Mouse (Mus musculus): Measurements from ENCODE around the gene Hdac7. TPM values are rescaled to one million over a fixed set of nuclear protein-coding genes. Genes with fewer than 3 reads are reported as not detected.
A peak's percentile ranks its signal among the peaks of the same experiment; 100 is the strongest.

Gene Hdac7
- total RNA-seq, 1 experiment from 2014 or later: 6.5 TPM

DNA sequence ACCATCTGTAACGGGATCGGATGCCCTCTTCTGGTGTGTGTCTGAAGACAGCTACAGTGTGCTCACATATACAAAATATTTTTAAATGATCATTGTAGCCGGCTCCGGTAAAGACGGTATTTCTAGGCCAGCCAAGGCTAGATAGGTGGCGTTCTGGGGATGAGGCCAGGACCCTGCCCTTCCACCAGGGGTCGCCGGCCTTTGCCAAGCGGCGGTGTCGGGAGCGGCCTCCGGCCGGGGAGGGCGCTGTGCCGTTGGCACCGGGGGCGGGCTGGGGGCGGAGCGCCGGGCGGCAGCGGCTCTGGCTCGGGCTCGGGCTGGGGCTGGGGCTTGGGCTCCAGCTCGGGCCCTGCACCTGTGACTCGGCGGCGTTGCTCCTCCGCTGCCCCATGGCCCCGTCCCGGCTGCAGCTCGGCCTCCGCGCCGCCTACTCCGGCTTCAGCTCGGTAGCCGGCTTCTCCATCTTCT is 60.2 kb downstream of the Hdac7 start:
- peak; percentile 67 for ATAC-seq (replicated peaks; ENCODE audit: insufficient number of reproducible peaks, low FRiP score, low TSS enrichment, poor library complexity, severe bottlenecking)

DNA sequence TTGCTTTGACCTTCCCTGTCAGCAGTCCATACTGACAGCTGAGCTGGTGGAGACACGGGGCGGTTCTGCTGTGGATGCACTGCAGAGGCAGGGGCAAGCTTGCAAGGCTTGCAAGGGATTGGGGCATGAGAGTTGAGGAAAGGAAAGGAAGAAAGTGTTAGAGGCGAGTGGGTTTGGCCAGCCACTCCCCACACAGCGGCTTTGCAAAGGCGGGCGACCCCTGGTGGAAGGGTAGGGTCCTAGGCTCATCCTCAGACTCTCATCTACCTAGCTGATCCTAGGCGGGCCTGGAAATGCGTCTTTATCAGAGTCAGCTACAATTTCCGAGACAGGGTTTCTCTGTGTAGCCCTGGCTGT is 61.6 kb downstream of the Hdac7 start:
- ATAC-seq (replicated peaks; ENCODE audit: insufficient number of reproducible peaks, low FRiP score, low TSS enrichment, poor library complexity, severe bottlenecking): 0 out of 2 replicates have a peak, but pooled peaks have one; percentile 36

DNA sequence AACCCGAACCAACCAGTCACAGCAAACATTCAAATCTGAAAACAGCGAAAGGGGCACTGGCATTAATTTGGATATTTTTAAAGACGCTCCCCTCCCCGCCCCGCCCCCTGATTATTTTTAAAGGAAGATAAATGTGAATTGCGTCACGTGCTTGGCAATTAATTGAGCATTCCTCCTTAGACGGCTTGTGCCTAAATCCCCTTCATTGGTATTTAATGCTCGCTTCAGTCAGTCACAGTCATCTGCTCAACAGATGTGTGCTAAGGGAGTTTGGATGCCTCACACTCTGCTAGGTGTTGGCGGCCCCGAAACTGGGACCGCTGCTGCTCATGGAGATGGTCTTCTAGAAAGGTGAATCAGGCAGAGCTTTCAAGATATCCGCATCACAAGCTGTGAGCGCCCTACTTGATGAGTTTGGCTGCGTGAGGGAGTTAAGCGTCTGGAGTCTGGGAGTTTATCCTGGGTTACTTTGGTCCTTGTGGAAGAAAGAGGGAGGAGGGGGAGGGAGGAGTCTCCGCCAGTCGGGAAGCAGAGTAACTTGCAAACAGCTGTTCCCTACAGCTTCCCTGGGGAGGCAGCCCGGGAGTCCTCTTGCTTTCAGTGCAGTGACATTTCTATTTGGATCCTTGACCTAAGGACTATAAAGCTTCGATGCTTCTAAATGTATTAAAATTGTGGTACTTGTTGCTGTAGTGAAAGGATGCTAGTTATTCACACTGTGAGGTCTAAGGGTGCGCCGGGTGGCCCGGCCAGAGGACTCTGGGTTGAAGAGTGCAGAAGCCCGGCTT is 62.1 kb downstream of the Hdac7 start:
- no peak for ATAC-seq (replicated peaks; ENCODE audit: insufficient number of reproducible peaks, low FRiP score, low TSS enrichment, poor library complexity, severe bottlenecking)

DNA sequence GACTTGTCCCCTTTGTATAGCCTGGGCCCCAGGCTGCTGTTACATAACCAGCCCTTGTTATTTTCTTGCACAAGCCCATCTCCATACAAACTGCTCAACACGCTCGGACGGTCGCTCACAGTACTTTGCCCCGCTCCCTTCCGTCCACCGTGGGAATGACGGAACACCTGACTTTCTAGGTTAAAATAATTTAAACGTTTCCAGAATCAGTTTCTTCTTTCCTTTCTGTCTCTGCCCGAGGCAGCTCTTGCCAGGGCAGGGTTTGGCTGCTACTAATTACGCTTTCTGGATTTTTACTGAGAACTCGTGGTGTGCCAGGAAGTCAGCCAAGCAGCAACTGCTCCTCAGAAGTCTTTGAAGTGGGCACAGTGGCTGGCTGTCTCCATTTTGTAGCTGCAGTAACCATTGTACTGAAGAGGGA is 63.7 kb downstream of the Hdac7 start:
- ATAC-seq (replicated peaks; ENCODE audit: insufficient number of reproducible peaks, low FRiP score, low TSS enrichment, poor library complexity, severe bottlenecking): no peak

DNA sequence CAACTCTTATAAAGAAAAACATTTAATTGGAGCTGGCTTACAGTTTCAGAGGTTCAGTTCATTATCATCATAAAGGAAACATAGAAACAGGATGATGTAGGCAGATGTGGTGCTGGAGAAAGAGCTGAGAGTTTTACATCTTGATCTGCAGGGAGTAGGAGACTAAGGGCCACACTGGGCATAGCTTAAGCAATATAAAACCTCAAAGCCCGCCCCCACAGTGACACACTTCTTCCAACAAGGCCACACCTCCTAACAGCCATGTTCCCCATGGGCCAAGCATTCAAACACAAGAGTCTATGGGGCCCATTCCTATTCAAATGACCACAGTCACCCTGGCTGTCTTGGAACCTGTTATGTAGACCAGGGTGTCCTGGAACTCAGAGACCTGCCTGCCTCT is 64.7 kb downstream of the Hdac7 start:
- no peak for ATAC-seq (replicated peaks; ENCODE audit: insufficient number of reproducible peaks, low FRiP score, low TSS enrichment, poor library complexity, severe bottlenecking)

DNA sequence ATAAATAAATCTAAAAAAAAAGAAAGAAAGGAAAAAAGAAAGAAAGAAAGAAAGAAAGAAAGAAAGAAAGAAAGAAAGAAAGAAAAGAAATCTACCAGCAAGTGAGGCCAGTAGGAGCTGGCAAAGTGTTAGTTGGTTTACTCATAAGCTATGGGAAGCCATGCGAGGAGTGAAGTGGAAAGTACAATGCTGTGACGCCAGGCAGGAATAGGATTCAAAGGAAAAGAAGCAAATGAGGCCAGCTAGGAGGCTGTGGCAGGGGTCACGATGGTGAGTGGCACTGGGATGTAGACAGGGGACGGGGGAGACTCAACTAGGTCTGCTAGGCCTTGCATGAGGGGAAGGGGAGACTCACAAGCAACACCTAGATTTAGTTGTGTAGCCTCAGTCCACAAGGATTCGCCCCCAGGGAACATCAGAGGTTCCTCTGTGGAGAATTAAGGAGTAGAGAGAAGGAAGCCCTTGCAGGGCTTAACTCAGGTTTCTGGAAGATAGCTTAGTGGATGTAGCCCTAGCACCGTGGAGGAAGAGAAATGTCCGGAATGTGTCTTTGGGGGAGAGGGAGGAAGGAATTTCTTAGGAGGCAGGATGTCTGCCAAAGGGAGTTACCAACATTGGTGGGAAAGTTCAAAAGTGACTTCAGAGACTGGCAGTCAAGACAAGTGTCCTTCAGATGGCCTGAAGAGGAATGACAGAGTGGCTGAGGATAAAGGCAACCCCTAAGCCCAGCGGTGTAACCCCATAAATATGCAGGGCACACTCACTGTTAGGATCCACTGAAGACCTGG is 65.8 kb downstream of the Hdac7 start, which contains the start of gene Slc48a1:
Gene Slc48a1 (plus strand): TSS at position 210 of the 788 bp plus-strand sequence.
- ATAC-seq (replicated peaks; ENCODE audit: insufficient number of reproducible peaks, low FRiP score, low TSS enrichment, poor library complexity, severe bottlenecking): no peak

DNA sequence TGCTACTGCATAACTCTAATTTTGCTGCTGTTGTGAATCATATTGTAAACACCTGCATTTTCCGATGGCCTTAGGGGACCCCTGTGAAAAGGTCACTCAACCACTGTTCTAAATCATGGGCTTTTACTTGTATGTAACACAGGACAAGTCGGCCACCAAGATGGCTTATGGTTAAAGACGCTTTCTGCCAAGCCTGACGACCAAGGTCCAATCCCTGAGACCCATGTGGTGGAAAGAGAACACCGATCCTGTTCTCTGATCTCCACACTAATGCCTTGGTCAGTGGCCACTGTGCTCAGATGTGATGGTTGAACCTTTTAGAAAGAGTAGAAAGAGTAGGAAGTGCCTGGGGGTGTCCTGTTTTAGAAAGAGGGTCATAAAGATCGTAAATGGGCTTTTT is 67.4 kb downstream of the Hdac7 start:
- no peak for ATAC-seq (replicated peaks; ENCODE audit: insufficient number of reproducible peaks, low FRiP score, low TSS enrichment, poor library complexity, severe bottlenecking)

DNA sequence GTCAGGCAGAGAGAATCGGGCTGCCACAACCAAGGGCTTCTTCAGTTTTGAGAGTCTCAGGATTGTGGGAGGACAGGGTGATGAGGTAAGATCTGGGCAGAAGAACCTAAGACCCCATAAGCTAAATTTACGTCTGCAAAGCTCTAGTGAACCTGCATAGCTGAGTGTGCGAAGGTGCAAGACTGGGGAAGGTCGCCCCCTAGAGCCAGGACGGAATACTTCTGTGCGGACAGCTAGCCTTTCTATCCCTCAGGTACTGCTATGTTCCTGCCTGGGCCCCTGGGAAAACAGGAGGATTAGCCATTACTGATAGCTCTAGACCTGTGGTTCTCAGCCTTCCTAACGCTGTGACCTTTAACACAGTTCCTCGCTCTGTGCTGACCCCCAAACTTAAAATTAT is 67.8 kb downstream of the Hdac7 start:
- peak; percentile 54; the same call in 1 of the 2 replicates for ATAC-seq (replicated peaks; ENCODE audit: insufficient number of reproducible peaks, low FRiP score, low TSS enrichment, poor library complexity, severe bottlenecking)

DNA sequence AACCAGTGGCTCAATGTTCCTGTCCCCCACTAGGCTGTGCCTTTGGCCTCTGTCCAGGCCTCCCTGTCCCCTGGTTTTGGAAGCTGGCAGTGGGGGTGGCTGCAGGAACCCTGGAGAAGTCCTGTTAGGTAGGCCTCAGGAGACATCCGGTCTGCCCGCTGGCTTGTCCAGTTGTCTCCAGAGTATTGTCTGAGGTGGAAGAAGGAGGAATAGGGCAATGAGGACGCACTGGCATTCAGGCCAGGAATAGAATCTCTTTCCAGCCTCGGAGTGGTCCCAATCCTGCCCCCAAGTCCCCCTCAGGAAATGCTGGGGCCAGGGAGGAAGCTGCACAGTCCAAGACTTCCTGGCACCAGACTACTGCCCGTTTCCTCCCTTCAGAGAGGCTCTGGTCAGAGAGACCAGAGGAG is 70.3 kb downstream of the Hdac7 start:
- no peak for ATAC-seq (replicated peaks; ENCODE audit: insufficient number of reproducible peaks, low FRiP score, low TSS enrichment, poor library complexity, severe bottlenecking)

DNA sequence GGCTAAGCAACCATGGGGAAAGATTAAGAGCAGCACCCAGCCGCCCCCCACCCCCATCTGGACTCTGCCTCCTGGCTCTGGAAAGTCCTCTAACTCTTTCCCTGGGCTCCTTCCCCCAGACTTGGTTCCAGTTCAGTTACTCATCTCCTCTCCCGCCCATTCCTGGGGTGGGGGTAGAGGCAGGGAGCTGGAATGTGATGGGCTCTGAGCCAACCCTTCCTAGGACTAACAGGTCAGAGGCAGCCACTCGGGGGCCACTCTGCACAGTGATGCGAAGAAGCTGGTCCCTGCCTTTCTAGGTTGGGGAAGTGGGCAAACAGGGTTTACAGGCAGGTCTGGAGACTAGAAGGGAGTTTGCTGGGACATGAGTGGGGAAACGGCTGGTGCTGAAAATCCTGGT is 71.2 kb downstream of the Hdac7 start:
- ATAC-seq (replicated peaks; ENCODE audit: insufficient number of reproducible peaks, low FRiP score, low TSS enrichment, poor library complexity, severe bottlenecking): no peak

DNA sequence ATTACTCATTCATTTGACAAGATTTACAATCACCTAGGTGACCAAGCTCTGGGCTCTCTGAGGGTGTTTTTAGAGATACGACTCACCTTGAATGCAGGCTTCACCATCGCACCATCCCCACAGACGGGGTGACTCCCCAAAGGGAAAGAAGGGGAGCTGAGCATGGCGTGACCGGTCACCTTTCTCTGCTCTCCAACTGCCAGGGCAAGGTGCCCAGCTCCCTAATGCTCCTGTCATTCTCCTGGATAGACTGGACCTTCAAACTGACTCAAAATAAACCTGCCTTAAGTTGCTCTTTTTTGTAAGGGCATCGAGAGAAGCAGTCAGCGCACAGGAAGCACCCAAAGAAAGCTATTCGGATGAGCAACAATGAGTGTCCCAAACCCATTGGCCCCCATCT is 74.0 kb downstream of the Hdac7 start:
- no peak for ATAC-seq (replicated peaks; ENCODE audit: insufficient number of reproducible peaks, low FRiP score, low TSS enrichment, poor library complexity, severe bottlenecking)

DNA sequence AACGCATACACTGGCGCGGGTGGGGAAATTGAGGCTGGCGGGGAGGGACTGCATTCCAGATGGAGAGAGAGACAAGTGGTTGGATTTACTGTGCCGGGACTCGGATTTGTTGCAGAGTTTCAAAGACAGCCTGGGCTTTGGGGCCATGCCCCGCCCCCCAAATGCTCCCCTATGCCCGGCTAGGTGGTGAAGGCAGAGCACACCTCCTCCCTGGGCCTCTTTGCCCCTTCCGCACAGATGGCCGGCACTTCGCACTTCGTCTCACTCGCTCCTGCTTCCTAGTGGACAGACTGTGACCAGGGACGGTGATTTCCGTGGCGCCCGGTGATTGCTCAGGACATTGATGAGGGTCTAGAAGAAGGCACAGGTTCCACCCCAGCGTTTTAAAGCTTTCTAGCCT is 76.1 kb downstream of the Hdac7 start:
- ATAC-seq (replicated peaks; ENCODE audit: insufficient number of reproducible peaks, low FRiP score, low TSS enrichment, poor library complexity, severe bottlenecking): 0 out of 2 replicates have a peak, but pooled peaks have one; percentile 38

DNA sequence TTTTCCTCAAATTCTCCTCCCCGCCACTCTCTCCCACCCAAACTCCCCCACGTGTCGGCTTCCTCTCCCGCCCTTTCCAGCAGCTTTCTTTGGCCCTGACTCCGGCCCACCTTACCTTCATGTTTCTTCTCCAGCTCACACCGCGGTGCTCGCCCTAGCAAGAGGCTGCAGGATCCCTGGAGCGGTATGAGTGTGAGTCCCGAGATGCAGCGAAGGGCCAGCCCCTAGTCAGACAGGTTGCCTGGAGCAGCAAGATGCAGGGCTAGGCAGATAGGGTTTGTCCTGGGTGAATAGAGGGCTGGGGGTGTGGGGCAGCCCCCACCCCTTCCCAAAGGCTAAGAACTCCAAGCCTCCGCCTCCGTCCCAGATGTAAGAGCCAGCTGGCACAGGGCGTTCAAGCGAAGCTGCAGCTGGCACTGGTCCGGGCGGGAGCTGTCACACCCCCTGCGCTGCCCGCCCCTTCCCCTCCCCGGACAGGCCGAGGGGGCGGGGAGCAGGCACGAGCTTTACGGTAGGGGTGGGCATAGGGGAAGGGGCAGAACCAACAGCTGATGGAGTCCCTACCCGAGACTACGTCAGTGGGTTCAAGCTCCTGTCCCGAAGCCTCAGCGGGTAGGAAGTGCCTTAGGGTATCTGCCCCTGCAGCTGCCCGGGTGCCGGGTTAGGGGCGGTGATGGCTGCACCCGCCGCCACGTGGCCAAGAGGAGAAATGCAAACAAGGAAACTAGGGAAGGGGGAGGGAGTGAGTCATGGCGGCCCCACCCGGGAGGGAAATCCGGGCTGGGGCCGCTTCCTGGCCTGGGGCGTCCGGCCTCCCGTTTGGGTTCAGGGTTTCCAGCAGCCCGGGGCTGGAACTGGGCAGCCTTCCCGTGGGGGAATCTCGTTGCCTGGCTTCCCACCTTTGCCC is 76.8 kb downstream of the Hdac7 start, which contains the start of gene Rapgef3:
Gene Rapgef3 (minus strand): TSS at position 693 of the 907 bp plus-strand sequence.
- ATAC-seq (replicated peaks; ENCODE audit: insufficient number of reproducible peaks, low FRiP score, low TSS enrichment, poor library complexity, severe bottlenecking): peak; percentile 65

DNA sequence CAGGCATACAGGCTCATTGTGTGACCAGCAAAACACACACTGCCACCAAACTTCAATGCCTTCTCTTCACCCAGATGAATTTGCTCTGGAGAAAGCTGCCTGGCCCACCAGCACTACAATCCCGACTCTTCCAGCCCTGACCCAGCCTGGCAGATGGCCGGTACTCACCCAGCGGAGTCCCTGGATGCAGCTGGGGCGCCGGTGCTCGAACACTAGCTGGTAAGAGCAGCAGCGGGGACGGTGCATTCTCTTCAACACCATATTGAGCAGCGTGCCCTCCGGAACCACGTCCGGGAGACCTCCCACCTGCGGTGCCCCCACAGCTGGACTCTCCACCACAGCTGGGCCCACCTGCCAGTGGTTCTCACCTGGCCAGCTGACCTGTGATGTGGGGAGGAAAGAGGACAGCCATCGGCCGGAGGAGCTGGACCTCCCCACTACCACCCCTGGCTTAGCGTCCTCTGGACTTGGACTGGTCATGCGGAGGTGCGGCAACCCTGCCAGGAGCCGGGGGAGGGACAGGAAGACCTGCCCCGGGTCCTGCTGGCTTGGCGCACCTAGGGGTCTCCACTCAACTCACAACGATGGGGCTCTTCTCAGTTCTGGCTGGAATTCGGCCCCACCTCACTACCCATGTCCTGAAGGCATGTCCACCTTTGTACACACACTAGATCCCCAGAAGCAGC is 77.6 kb downstream of the Hdac7 start:
- ATAC-seq (replicated peaks; ENCODE audit: insufficient number of reproducible peaks, low FRiP score, low TSS enrichment, poor library complexity, severe bottlenecking): no peak

DNA sequence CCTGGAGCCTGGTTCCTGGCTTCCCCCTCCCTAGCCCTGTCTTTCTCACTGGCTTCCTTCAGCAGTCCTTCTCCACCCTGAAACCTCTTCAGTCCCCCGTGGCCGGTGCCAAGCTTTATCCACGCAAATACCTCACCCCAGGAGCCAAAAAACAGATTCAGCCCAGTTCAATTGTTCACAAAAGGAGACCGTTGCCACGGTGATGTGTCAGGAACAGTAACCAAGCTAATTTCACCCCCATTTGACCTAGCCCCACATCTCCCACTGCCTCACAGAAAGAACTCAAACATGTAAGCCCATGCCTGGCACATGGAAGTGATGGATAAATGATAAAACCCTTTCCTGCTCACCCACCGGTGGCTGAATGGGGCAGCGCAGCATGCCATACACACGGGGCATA is 78.1 kb downstream of the Hdac7 start:
- ATAC-seq (replicated peaks; ENCODE audit: insufficient number of reproducible peaks, low FRiP score, low TSS enrichment, poor library complexity, severe bottlenecking): no peak

DNA sequence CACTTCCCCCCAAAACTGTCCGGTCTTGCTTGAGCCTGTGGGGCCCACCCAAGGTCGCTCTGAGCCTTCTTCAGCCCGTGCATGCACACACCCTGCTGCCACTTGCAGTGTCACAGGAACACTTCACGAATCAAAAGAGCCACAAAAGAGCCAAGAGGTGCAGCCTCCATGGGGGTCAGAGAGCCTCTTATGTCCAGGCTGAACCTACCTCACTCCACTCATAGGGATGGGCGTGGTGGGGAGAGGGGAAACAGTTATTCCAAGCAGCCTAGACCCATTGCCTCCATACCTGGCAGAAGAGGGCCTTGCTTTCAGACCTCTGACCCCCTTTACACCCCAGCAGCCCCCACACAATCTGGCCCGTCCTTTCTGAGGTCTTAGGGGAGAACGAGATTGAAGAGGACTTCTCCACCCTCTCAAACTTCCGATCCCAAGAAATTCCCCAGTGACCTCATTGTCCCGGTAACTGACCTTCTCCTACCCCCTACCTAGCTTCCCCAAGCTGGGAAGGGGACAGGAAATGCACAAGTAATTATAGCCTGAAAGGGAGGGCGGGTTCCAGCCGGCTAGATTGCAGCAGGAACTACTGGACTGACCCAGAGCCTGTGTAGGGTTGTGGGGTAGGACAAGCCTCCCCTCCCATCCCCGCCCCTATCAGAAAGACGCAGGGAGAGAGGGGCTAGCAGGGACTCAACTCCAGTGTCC is 79.1 kb downstream of the Hdac7 start:
- ATAC-seq (replicated peaks; ENCODE audit: insufficient number of reproducible peaks, low FRiP score, low TSS enrichment, poor library complexity, severe bottlenecking): no peak

DNA sequence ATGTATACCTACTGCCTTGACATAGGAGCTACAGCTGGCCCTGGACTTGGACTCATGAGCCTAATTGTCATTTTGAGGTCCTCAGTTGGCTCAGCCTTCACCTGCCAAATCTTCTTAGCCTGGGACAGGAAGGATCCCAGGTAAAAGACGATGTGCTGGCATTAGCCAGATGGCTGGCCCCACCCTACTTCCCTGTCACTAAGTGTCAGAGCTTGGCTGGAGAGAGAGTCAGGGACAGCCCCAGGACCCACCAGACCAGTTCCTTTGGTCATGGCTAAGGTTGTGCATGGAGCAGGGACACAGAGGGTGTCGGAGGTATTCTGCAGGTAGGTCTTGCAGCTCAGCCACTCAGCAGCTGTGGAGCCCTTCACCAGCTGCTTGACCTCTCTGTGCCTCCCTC is 79.8 kb downstream of the Hdac7 start:
- no peak for ATAC-seq (replicated peaks; ENCODE audit: insufficient number of reproducible peaks, low FRiP score, low TSS enrichment, poor library complexity, severe bottlenecking)
